In genomic region chrX:136959688-136960087, GRCm38 (mm10) we compare ENCODE assay signal across 9 mouse cellular contexts. TPM values are rescaled to one million over a fixed set of nuclear protein-coding genes. Genes with fewer than 3 reads are reported as not detected.
DNase-seq lines count a peak whose midpoint lies in the region; ATAC-seq and TF ChIP-seq lines count a peak whose summit lies in the region.
"Had no signal": no experiment of that assay in that cellular context is flagged by ENCODE, and none has a peak within 500 bp of the region (broad histone marks: within the 10 kb centered on the region; RNA-seq: fewer than 3 reads in every experiment).

No protein-coding gene starts in this region.

- DNase-seq in heart, postnatal 0 days (ENCODE audit: low spot score): no peak
- DNase-seq in heart, postnatal 36 days: no peak
- DNase-seq in right cerebral cortex, postnatal 10 days (ENCODE audit: low spot score in 2 of 2): peak; percentile 31 to 41
- DNase-seq in right cerebral cortex, postnatal 25 days: no peak
- peak; percentile 20 for DNase-seq in cerebellum, adult 8-10 months
- no peak for DNase-seq in hindbrain, embryonic 10.5 days (ENCODE audit: low spot score)
- DNase-seq in left cerebral cortex, adult 8-10 months (ENCODE audit: low spot score in 2 of 2): no peak

- no peaks in the 10 kb centered on the region for H3K36me3 ChIP-seq in heart, postnatal 0 days (replicated peaks; ENCODE audit: control insufficient read depth, insufficient read depth, low read length)
- no peaks in the 10 kb centered on the region for H3K36me3 ChIP-seq in hindbrain, embryonic 10.5 days

- intact Hi-C loops in heart, postnatal 36 days (cut with DNase I): loop anchor here (10.0 kb wide), 1 partner anchor 185 kb away; no protein-coding TSS in a partner anchor

- H3K27ac ChIP-seq in heart, postnatal 0 days (ENCODE audit: low read depth): no peak overlapping the region
- no peak overlapping the region for H3K27ac ChIP-seq in hindbrain, embryonic 10.5 days

- no peaks in the 10 kb centered on the region for H3K4me1 ChIP-seq in heart, postnatal 0 days (ENCODE audit: control insufficient read depth, insufficient read depth)
- H3K4me1 ChIP-seq in hindbrain, embryonic 10.5 days (replicated peaks): no peaks in the 10 kb centered on the region

- no peak overlapping the region for H3K9ac ChIP-seq in heart, postnatal 0 days (replicated peaks; ENCODE audit: low read depth, low read length)

- H3K9me3 ChIP-seq in heart, postnatal 0 days (replicated peaks; ENCODE audit: control insufficient read depth, low read length): no peaks in the 10 kb centered on the region
- no peaks in the 10 kb centered on the region for H3K9me3 ChIP-seq in hindbrain, embryonic 10.5 days

- H3K4me2 ChIP-seq in heart, postnatal 0 days (ENCODE audit: low read depth, low read length): no peak overlapping the region

- no peaks in the 10 kb centered on the region for H3K27me3 ChIP-seq in heart, postnatal 0 days (ENCODE audit: control insufficient read depth, insufficient read depth, low read length)
- H3K27me3 ChIP-seq in hindbrain, embryonic 10.5 days (ENCODE audit: insufficient read depth, poor library complexity, severe bottlenecking): no peaks in the 10 kb centered on the region

- no peak for ATAC-seq in heart, postnatal 0 days (ENCODE audit: insufficient read depth, low read depth)
- peak; percentile 74 for ATAC-seq in megakaryocyte-erythroid progenitor cell, adult 5-6 weeks (replicated peaks; ENCODE audit: low FRiP score, low TSS enrichment, poor library complexity, severe bottlenecking)

- H3K4me3 ChIP-seq in heart, postnatal 0 days (ENCODE audit: low read depth, low read length): no peak overlapping the region
- H3K4me3 ChIP-seq in hindbrain, embryonic 10.5 days: no peak overlapping the region
- H3K4me3 ChIP-seq: myocyte had no signal

- peak; percentile 31; the same call in 1 of the 2 replicates for TF ChIP-seq CTCF in heart, postnatal 0 days (IDR thresholded peaks at IDR 0.05; ENCODE audit: low read depth)

- TF ChIP-seq EP300 in heart, postnatal 0 days (IDR thresholded peaks at IDR 0.05; ENCODE audit: low read depth): no peak

- WGBS in heart, postnatal 0 days: 33% methylated on average over 2 of the region's 2 CpGs
- WGBS in hindbrain, embryonic 10.5 days: 32% methylated on average over 2 of the region's 2 CpGs

RNA-seq across cellular contexts. Expression of gene Tmsb15b2, which starts 15.6 kb away (rescaled TPM):
- total RNA-seq in heart, postnatal 0 days (2014; rRNA removed; ENCODE audit: low replicate concordance): not detected in 2 replicates
- polyA plus RNA-seq in heart, postnatal 0 days (2015; fragmentation: Nextera tagmentation; extraction: Ambion mirVana): 13.8 and 16.1 TPM in 2 replicates
- total RNA-seq in heart, postnatal 36 days (2021): 1 to 10 TPM in 1 of 2 experiments, not detected in 1; 2.9 TPM
- total RNA-seq in megakaryocyte-erythroid progenitor cell, adult 5-6 weeks (2014; fragmentation: Nextera tagmentation): not detected in 2 replicates
- total RNA-seq in megakaryocyte-erythroid progenitor cell, adult 5-6 weeks (2017): 7.2 TPM in 1 of 2 replicates, not detected in the other
- 45.2 and 53.5 TPM in 2 replicates for polyA plus RNA-seq in hindbrain, embryonic 10.5 days (2016; fragmentation: Nextera tagmentation; extraction: Ambion mirVana)
- total RNA-seq in left cerebral cortex, adult 8-10 months (2022): 10 to 100 TPM; 10.5 to 27.6 (median 20.0) TPM
- polyA plus RNA-seq: myocyte had no signal

RNA-seq across cellular contexts. Expression of gene Tmsb15l, which starts 17.0 kb away (rescaled TPM):
- 1.7 TPM in 1 of 2 replicates, not detected in the other for total RNA-seq in heart, postnatal 0 days (2014; rRNA removed; ENCODE audit: low replicate concordance)
- polyA plus RNA-seq in heart, postnatal 0 days (2015; fragmentation: Nextera tagmentation; extraction: Ambion mirVana): 0.92 and 1.6 TPM in 2 replicates
- total RNA-seq in heart, postnatal 36 days (2021): under 1 TPM in 1 of 2 experiments, not detected in 1; 0.68 TPM
- 1.2 and 3.9 TPM in 2 replicates for total RNA-seq in megakaryocyte-erythroid progenitor cell, adult 5-6 weeks (2014; fragmentation: Nextera tagmentation)
- total RNA-seq in megakaryocyte-erythroid progenitor cell, adult 5-6 weeks (2017): 1.6 TPM in 1 of 2 replicates, not detected in the other
- polyA plus RNA-seq in hindbrain, embryonic 10.5 days (2016; fragmentation: Nextera tagmentation; extraction: Ambion mirVana): 4.7 and 5.7 TPM in 2 replicates
- 1 to 10 TPM; 1.3 to 5.9 (median 2.0) TPM for total RNA-seq in left cerebral cortex, adult 8-10 months (2022)
- polyA plus RNA-seq: myocyte had no signal

RNA-seq across cellular contexts. Expression of gene Tmsb15b1, which starts 17.0 kb away (rescaled TPM):
- total RNA-seq in heart, postnatal 0 days (2014; rRNA removed; ENCODE audit: low replicate concordance): 2.3 and 4.4 TPM in 2 replicates
- polyA plus RNA-seq in heart, postnatal 0 days (2015; fragmentation: Nextera tagmentation; extraction: Ambion mirVana): 16.9 and 17.9 TPM in 2 replicates
- not detected for total RNA-seq in heart, postnatal 36 days (2021)
- 4.0 TPM in 1 of 2 replicates, not detected in the other for total RNA-seq in megakaryocyte-erythroid progenitor cell, adult 5-6 weeks (2014; fragmentation: Nextera tagmentation)
- total RNA-seq in megakaryocyte-erythroid progenitor cell, adult 5-6 weeks (2017): 7.0 and 13.2 TPM in 2 replicates
- polyA plus RNA-seq in hindbrain, embryonic 10.5 days (2016; fragmentation: Nextera tagmentation; extraction: Ambion mirVana): 21.5 and 22.3 TPM in 2 replicates
- 10 to 100 TPM in 1 of 4 experiments, 1 to 10 TPM in 3; 1.6 to 10.7 (median 7.7) TPM for total RNA-seq in left cerebral cortex, adult 8-10 months (2022)
- polyA plus RNA-seq: myocyte had no signal

RNA-seq across cellular contexts. Expression of gene H2bfm, which starts 32.6 kb away (rescaled TPM):
- not detected in 2 replicates for total RNA-seq in heart, postnatal 0 days (2014; rRNA removed; ENCODE audit: low replicate concordance)
- not detected in 2 replicates for polyA plus RNA-seq in heart, postnatal 0 days (2015; fragmentation: Nextera tagmentation; extraction: Ambion mirVana)
- total RNA-seq in heart, postnatal 36 days (2021): not detected
- total RNA-seq in megakaryocyte-erythroid progenitor cell, adult 5-6 weeks (2014; fragmentation: Nextera tagmentation): not detected in 2 replicates
- total RNA-seq in megakaryocyte-erythroid progenitor cell, adult 5-6 weeks (2017): not detected in 2 replicates
- polyA plus RNA-seq in hindbrain, embryonic 10.5 days (2016; fragmentation: Nextera tagmentation; extraction: Ambion mirVana): not detected in 2 replicates
- total RNA-seq in left cerebral cortex, adult 8-10 months (2022): not detected
- polyA plus RNA-seq: myocyte had no signal

RNA-seq across cellular contexts. Expression of gene Zcchc18, which starts 33.3 kb away (rescaled TPM):
- total RNA-seq in heart, postnatal 0 days (2014; rRNA removed; ENCODE audit: low replicate concordance): 0.85 TPM in 1 of 2 replicates, not detected in the other
- polyA plus RNA-seq in heart, postnatal 0 days (2015; fragmentation: Nextera tagmentation; extraction: Ambion mirVana): 0.40 and 0.41 TPM in 2 replicates
- total RNA-seq in heart, postnatal 36 days (2021): not detected
- total RNA-seq in megakaryocyte-erythroid progenitor cell, adult 5-6 weeks (2014; fragmentation: Nextera tagmentation): not detected in 2 replicates
- total RNA-seq in megakaryocyte-erythroid progenitor cell, adult 5-6 weeks (2017): not detected in 2 replicates
- 52.4 and 66.5 TPM in 2 replicates for polyA plus RNA-seq in hindbrain, embryonic 10.5 days (2016; fragmentation: Nextera tagmentation; extraction: Ambion mirVana)
- total RNA-seq in left cerebral cortex, adult 8-10 months (2022): 100 to 1,000 TPM; 270 to 291 (median 281) TPM

Comparison
In these comparisons a context has a peak if more than half of its experiments do, and no peak if none do; other contexts are left out.
1. DNase-seq: peak in right cerebral cortex, postnatal 10 days (2 of 2) and cerebellum, adult 8-10 months (single experiment); none in heart, postnatal 0 days (single experiment), heart, postnatal 36 days (0 of 2), right cerebral cortex, postnatal 25 days (single experiment), hindbrain, embryonic 10.5 days (single experiment) and left cerebral cortex, adult 8-10 months (0 of 2).